Mouse (Mus musculus): ENCODE results near the gene Tnfrsf25.
A peak's percentile ranks its signal among the peaks of the same experiment; 100 is the strongest.

GRCm38 (mm10) chr4:152095937-152096910 is 19.5 kb upstream of the Tnfrsf25 start:
- peak; percentile 86 for TF ChIP-seq CTCF (IDR thresholded peaks at IDR 0.05)
- no peak for TF ChIP-seq EP300 (IDR thresholded peaks at IDR 0.05)
